Mouse (Mus musculus): ENCODE results near the gene Gm12185.
"Not testable (repeated sequence)": the region's sequence is repeated elsewhere in the genome, so short reads cannot be mapped to it uniquely, and the experiment has no call there.

Gm12185 gene

DNA sequence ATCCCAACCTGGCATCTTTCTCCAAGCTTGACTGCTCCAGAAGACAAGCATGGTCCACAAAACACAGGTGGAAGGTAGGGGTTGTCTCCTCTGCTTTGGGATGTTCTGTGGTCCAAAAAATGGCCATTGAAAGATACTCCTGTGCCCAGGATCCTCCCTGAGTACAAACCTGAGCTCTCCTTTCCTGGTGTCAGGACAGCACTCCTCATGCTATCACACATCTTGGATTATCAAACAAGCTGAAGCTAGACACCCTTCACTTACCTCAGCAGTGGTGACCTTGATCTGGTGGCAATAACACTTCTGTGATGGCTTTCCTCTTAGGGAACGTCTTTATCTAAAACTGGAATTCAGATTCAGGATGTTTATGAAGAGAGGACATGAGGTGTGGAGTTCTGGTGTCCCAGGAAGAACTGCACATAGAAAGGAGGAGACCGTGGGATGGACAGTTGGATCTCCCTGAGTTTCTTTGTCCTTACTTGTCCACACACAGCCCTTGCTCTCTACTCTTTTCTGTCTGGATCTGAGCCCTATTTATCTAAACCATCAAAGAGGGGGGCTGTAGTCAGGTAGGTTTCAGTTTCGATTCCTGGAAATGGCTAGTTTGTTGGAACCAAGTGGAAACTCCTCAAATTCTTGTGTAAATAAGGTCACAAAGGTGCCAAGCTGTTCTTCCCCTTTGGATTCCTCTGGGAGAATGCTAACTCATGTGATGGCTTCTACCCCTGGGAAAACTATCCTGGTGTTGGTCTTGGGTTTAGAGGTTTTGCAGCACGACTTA, at the start of gene Gm12185:
Gm12185 (minus strand) TSS at position 487 of the 781 bp plus-strand sequence.
- DNase-seq (ENCODE audit: low read depth) = peak; percentile 26

GRCm38 (mm10) chr11:49012074-49012473, 20.0 kb upstream of the Gm12185 start:
- not testable (repeated sequence) for DNase-seq (ENCODE audit: low read depth)

DNA sequence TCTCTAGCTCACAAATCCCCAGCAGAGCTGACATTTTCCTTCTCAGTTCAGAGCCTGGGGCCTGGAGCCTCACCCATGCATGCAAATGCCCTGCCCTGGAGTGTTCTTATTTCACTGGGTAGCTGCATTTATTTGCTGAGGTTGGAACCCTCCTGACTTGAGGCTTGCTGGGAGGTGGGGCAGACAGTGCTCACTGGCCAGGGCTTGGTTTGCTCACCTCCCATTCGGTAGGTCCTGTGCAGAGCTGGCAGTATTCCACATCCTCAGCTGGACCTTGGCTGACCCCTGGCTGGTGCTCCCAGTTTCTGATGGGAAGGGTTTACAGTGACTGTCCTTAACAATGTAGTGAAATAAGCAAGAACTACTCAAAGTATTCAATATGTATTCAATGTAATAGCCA, 14.8 kb upstream of the Gm12185 start:
- DNase-seq (ENCODE audit: low read depth) = not testable (repeated sequence)

DNA sequence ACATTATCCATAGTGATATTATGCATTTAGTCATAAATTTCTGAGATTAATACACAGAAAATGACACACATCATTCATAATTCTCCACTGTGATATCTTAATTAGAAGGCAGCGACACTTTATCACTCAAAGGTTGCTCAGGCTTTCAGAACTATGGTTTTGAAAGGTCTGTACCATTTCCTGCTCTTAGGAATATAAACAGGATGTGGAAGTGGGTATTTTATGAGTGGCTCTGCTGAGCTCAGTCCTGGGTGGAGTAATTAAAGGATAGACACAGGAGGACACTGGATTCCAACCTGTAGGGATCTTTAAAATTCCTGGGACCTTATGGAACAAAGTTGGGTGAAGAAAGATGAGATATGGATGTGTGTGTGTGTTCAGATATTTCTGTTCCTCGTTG, 14.3 kb upstream of the Gm12185 start:
- DNase-seq (ENCODE audit: low read depth) = not testable (repeated sequence)

DNA sequence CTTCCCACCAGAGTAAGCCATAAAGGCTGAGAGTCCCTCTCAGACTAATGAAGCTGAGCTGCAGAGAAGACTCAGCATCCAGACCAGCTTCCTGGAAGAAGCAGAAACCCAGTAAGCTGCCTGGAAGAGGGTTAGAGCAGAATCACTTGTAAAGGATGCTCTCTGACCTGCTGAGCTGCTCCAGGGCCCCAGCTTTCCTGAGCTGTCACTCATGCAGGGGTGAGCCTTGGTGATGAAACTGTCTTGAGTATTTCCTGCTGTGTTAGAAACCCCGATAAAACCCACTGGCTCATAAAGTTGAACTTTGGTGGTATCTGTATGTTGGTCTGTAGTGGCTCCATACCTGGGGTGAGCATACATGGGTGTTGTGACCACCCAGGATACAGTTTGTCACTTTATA, 8.4 kb upstream of the Gm12185 start:
- DNase-seq (ENCODE audit: low read depth) = not testable (repeated sequence)

- DNase-seq (ENCODE audit: low read depth) = peak; percentile 26
Observed at GRCm38 (mm10) chr11:48994018-48994417, 2.0 kb upstream of the Gm12185 start, which contains the start of gene Tgtp1. Gene Tgtp1 (minus strand): TSS chr11:48994172.

GRCm38 (mm10) chr11:48993296-48993695, 1.3 kb upstream of the Gm12185 start:
- DNase-seq (ENCODE audit: low read depth) = not testable (repeated sequence)

GRCm38 (mm10) chr11:48989981-48990380, 2.0 kb downstream of the Gm12185 start:
- DNase-seq (ENCODE audit: low read depth) = not testable (repeated sequence)

DNA sequence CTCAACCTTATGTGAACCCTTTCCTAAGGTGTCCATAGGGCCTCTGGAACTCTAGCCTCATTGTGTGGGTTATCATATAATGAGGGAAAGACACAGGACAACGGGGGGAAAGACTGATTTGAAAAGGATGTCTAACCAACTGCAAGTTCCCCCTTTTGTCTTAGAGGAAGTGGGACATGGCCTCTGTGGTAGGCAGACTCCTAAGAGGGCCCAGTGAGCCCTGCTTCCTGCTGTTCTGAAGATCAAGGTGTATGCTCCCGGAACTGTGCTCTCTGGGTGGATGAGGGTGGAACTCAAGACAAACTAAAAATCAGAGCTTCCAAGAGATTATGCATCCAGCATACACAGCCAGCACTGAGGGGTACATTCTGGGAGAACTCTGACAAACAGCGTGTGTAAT, 3.8 kb downstream of the Gm12185 start:
- not testable (repeated sequence) for DNase-seq (ENCODE audit: low read depth)

- DNase-seq (ENCODE audit: low read depth) = not testable (repeated sequence)
Observed at GRCm38 (mm10) chr11:48982848-48983247, 9.2 kb downstream of the Gm12185 start.

DNA sequence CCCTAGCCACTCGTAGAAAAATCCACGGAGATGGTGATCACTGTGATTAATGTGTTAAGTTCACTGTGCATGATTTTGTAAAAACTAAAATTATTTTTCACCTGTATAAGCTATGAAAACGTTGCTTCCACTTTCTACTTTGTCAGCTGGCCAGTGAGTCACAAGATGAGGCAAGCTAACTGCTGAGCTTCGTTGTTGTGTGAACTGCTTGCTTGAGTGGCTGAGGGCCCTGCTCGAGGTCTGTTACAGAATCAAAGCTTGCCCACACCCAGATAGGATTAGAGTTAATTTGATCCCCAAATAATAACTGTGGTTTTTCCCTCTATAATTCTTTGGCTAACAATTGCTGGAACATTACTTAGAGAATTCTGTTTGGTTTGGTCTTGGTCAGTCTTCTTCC, 12.0 kb downstream of the Gm12185 start:
- DNase-seq (ENCODE audit: low read depth) = not testable (repeated sequence)

- DNase-seq (ENCODE audit: low read depth) = not testable (repeated sequence)
Observed at GRCm38 (mm10) chr11:48979251-48979650, 12.8 kb downstream of the Gm12185 start, which contains the start of gene 9930111J21Rik1. Gene 9930111J21Rik1 (minus strand): TSS chr11:48979398.

- DNase-seq (ENCODE audit: low read depth) = not testable (repeated sequence)
Observed at GRCm38 (mm10) chr11:48978240-48978939, 13.6 kb downstream of the Gm12185 start, which contains the start of gene Olfr56. Gene Olfr56 (plus strand): TSS chr11:48978889.

DNA sequence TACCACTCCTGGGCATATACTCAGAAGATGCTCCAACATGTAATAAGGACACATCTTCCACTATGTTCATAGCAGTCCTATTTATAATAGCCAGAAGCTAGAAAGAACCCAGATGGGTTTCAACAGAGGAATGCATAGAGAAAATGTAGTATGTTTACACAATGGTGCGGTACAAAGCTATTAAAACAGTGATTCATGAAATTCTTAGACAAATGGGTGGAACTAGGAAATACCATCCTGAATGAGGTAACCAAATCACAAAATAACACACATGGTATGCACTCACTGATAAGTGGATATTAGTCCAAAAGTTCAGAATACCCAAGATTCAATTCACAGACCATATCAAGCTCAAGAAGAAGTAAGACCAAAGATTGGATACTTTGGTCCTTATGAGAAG, 17.3 kb downstream of the Gm12185 start:
- not testable (repeated sequence) for DNase-seq (ENCODE audit: low read depth)

DNA sequence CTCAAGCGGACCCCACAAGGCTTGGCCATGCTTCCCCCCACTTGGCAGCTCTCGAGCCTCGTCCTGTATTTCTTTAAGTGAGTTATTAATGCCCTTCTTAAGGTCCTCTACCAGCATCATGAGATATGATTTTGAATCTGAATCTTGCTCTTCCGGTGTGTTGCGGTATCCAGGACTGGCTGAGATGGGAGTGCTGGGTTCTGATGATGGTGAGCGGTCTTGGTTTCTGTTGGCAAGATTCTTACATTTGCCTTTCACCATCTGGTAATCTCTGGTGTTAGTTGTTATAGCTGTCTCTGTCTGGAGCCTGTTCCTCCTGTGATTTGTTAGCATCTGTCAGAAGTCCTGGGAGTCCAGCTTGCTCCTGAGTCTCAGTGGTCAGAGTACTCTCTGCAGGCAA, 45.9 kb downstream of the Gm12185 start, which contains the start of gene Psme2b:
Psme2b (minus strand) TSS at position 101 of the 400 bp plus-strand sequence.
- DNase-seq (ENCODE audit: low read depth) = not testable (repeated sequence)

- DNase-seq (ENCODE audit: low read depth) = not testable (repeated sequence)
Observed at GRCm38 (mm10) chr11:48939286-48939685, 52.7 kb downstream of the Gm12185 start.

DNA sequence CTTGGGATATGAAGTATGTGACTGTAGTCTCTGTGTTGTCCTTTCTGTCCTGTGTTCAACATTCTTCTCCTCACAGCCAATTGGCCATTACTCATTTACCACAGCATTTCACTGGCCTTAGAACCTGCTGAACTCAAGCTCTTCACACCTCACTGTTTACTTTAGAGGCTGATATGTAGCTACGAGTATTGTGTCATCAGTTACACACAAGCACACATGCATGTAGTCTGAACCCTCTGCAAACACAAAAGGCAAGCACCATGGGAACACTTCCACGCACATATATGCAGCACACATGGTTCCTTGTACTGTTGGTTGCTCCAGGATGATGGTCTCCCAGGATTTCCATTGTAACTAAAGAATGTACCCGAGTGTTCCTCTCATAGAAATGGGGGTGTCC, 56.7 kb downstream of the Gm12185 start:
- DNase-seq (ENCODE audit: low read depth) = not testable (repeated sequence)

DNA sequence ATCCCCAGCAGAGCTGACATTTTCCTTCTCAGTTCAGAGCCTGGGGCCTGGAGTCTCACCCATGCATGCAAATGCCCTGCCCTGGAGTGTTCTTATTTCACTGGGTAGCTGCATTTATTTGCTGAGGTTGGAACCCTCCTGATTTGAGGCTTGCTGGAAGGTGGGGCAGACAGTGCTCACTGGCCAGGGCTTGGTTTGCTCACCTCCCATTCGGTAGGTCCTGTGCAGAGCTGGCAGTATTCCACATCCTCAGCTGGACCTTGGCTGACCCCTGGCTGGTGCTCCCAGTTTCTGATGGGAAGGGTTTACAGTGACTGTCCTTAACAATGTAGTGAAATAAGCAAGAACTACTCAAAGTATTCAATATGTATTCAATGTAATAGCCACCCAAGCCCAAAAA, 58.1 kb downstream of the Gm12185 start:
- not testable (repeated sequence) for DNase-seq (ENCODE audit: low read depth)

GRCm38 (mm10) chr11:48933422-48933821, 58.6 kb downstream of the Gm12185 start:
- not testable (repeated sequence) for DNase-seq (ENCODE audit: low read depth)

GRCm38 (mm10) chr11:48928068-48928467, 64.0 kb downstream of the Gm12185 start:
- not testable (repeated sequence) for DNase-seq (ENCODE audit: low read depth)

GRCm38 (mm10) chr11:48926437-48926836, 65.6 kb downstream of the Gm12185 start:
- DNase-seq (ENCODE audit: low read depth) = not testable (repeated sequence)

GRCm38 (mm10) chr11:48923818-48924217, 68.2 kb downstream of the Gm12185 start:
- DNase-seq (ENCODE audit: low read depth) = not testable (repeated sequence)

- no peak for DNase-seq (ENCODE audit: low read depth)
Observed at GRCm38 (mm10) chr11:48918380-48918779, 73.6 kb downstream of the Gm12185 start.
